Mouse (Mus musculus) myocyte (in vitro differentiated cells): ENCODE results near the gene Baiap2.

Source experiments
- CEBPB ChIP-seq: IDR thresholded peaks from 2 replicates; pipeline ENCODE4 v1.6.1; 2011; ENCODE audit warnings: mild to moderate bottlenecking, moderate library complexity; ENCODE audit not compliant: poor library complexity, insufficient read depth, severe bottlenecking
- E2F4 ChIP-seq: IDR thresholded peaks from one replicate; pipeline ENCODE4 v1.6.1; 2011; ENCODE audit warnings: mild to moderate bottlenecking, control low read depth, moderate library complexity; ENCODE audit not compliant: insufficient read depth
- MAX ChIP-seq: IDR thresholded peaks from one replicate; pipeline ENCODE4 v1.6.1; 2011; ENCODE audit warnings: low read depth, mild to moderate bottlenecking, control low read depth
- POLR2A ChIP-seq: IDR thresholded peaks from one replicate; pipeline ENCODE4 v1.6.1; 2011; ENCODE audit warnings: low read depth, mild to moderate bottlenecking, control low read depth, moderate library complexity; ENCODE audit not compliant: insufficient read length
- POLR2AphosphoS2 ChIP-seq: IDR thresholded peaks from one replicate; pipeline ENCODE4 v1.6.1; 2011; ENCODE audit warnings: low read depth, control low read depth; ENCODE audit not compliant: insufficient read length

GRCm38 (mm10) chr11:120008501-120008900 lies 65.9 kb downstream of the Baiap2 start:
- TF ChIP-seq POLR2A (no peak), CEBPB (no peak), MAX (no peak), E2F4 (no peak), POLR2AphosphoS2 (no peak)
